Mouse (Mus musculus): Measurements from ENCODE around the gene Rbms3.

DNA sequence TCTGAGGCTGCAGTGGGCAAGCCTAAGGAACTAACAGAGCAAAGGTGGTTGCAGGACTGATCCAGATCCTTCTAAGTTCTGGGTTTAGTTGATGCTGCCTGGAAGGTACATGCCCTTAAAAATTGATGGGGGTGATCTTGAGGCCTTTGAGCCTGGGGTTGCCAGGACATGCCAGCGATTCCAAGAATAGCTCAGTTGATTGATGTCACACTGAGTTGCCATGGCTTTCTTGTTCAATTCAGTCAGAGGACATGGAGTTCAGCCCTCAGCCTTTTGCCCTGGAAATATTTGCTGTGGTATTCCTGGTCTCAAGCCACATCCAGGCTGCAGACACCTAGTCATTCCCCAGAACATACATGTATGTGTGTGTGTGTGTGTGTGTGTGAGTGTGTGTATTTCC, 927.1 kb downstream of the Rbms3 start:
- no peak for TF ChIP-seq CTCF (IDR thresholded peaks at IDR 0.05; ENCODE audit: control insufficient read depth, insufficient read depth, low read length)
- no peak for TF ChIP-seq POLR2A (IDR thresholded peaks at IDR 0.05; ENCODE audit: borderline replicate concordance, control insufficient read depth, low read depth, low read length)

Measured in bone marrow, adult 2 months (tissue).